Mouse (Mus musculus) heart, embryonic 13.5 days (tissue): ENCODE data around the gene Tmem51. TPM values are rescaled to one million over a fixed set of nuclear protein-coding genes. Genes with fewer than 3 reads are reported as not detected.

Experiments used
- ATAC-seq: fragments of 200-750 bp; cut with Nextera tagmentation; 2 replicates; pipeline ENCODE4 v1.8.0; 2017; ENCODE audit warnings: moderate TSS enrichment; ENCODE audit not compliant: insufficient number of reproducible peaks, low FRiP score, low TSS enrichment; ENCODE audit errors: extremely low read depth
- H3K27ac ChIP-seq: fragments of 300-500 bp; sonication (generic); replicated peaks from 2 replicates; pipeline ENCODE4 v1.5.1; 2015; ENCODE audit warnings: moderate library complexity, mild to moderate bottlenecking, inconsistent platforms
- H3K27me3 ChIP-seq: fragments of 300-500 bp; sonication (generic); replicated peaks from 2 replicates; pipeline ENCODE4 v1.6.1; 2015; ENCODE audit warnings: mild to moderate bottlenecking, inconsistent platforms
- H3K36me3 ChIP-seq: fragments of 300-500 bp; sonication (generic); 2 replicates; pipeline ENCODE4 v1.6.1; 2015; ENCODE audit warnings: mild to moderate bottlenecking, inconsistent platforms
- H3K4me1 ChIP-seq: fragments of 300-500 bp; sonication (generic); 2 replicates; pipeline ENCODE4 v1.6.1; 2015; ENCODE audit warnings: inconsistent platforms
- H3K4me2 ChIP-seq: fragments of 300-500 bp; sonication (generic); 2 replicates; pipeline ENCODE4 v1.6.1; 2015; ENCODE audit warnings: inconsistent platforms, mild to moderate bottlenecking, moderate library complexity
- H3K4me3 ChIP-seq: fragments of 300-500 bp; sonication (generic); 2 replicates; pipeline ENCODE4 v1.5.1; 2015; ENCODE audit warnings: moderate library complexity, mild to moderate bottlenecking, inconsistent platforms
- H3K9ac ChIP-seq: fragments of 300-500 bp; sonication (generic); 2 replicates; pipeline ENCODE4 v1.6.1; 2015; ENCODE audit warnings: inconsistent platforms, mild to moderate bottlenecking, moderate library complexity
- H3K9me3 ChIP-seq: fragments of 300-500 bp; sonication (generic); 2 replicates; pipeline ENCODE4 v1.6.1; 2016; ENCODE audit warnings: inconsistent platforms
- WGBS: fragments of 180-500 bp; shearing (Covaris S2); methylation state at CpG from one replicate; pipeline ENCODE4 v1.1.7; 2015; ENCODE audit warnings: mixed read lengths; 5-methylcytosine and 5-hydroxymethylcytosine counted together
- polyA plus RNA-seq: library from polyadenylated mRNA; unstranded; fragments of >200 nt; fragmentation: Nextera tagmentation; extraction: Ambion mirVana; gene quantifications from 2 replicates; pipeline ENCODE4 v1.2.1, GENCODE M21; 2015

The Tmem51 gene
- polyA plus RNA-seq, 1 experiment from 2014 or later, result 25.3 TPM

- ATAC-seq, result no peak
- 0 out of 2 replicates have a peak overlapping the region, but pooled peaks have one; percentile 2 for H3K27ac ChIP-seq
- H3K9me3 ChIP-seq, result no peaks in the 10 kb centered on the region
- 0 out of 2 replicates have a peak, but pooled peaks cover 6% of the 10 kb centered on the region for H3K27me3 ChIP-seq
- no peaks in the 10 kb centered on the region for H3K36me3 ChIP-seq
- 23% methylated on average over 5 of the region's 5 CpGs for WGBS
- H3K4me1 ChIP-seq, result peaks cover 29% of the 10 kb centered on the region
- peak overlapping the region; percentile 47 for H3K4me2 ChIP-seq
- no peak overlapping the region for H3K4me3 ChIP-seq
- H3K9ac ChIP-seq, result peak overlapping the region; percentile 55
Measured at GRCm38 (mm10) chr4:142097871-142098270, 13.8 kb upstream of the Tmem51 start.

DNA sequence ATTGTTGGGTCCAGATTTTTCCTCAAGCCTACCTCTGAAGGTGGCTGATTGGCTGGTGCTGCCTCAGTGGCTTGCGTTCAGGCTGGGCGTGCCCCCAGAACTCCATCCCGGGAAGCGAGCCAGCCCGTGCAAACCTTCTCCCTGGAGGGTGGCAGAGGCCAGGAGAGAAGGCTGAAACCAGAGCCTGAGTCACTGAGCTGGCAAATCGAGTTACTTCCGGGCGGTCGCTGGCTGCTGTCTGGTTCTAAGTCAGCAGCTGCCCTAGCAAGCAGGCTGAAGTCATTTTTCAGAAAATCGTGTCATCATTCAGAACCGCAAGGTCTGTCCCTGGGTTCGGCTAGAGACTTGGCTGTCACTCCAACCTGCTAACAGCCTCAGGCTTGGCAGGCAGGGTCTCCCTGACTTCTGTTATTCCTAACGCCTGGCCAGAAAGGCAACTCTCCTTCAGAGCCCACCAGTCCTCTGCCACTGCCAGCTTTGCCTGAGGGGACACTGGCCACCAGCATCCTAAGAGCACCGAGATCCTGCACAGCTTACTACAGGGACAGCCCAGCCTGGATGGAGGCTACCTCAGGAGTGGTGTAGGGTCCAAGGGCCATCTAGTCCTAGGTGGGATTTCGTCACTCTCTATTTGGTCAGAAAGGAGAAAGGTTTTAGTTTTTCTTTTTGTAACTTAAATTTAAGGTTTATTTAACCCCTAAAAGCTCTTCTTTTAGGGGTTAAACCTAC lies 11.6 kb upstream of the Tmem51 start:
- no peak overlapping the region for H3K9ac ChIP-seq
- no peak overlapping the region for H3K4me3 ChIP-seq
- H3K4me2 ChIP-seq, result no peak overlapping the region
- no peaks in the 10 kb centered on the region for H3K9me3 ChIP-seq
- H3K36me3 ChIP-seq, result no peaks in the 10 kb centered on the region
- no peak overlapping the region for H3K27ac ChIP-seq
- peaks cover 27% of the 10 kb centered on the region for H3K4me1 ChIP-seq
- no peak for ATAC-seq
- WGBS, result 58% methylated on average over 15 of the region's 15 CpGs
- H3K27me3 ChIP-seq, result no peaks in the 10 kb centered on the region

GRCm38 (mm10) chr4:142094386-142094785 lies 10.3 kb upstream of the Tmem51 start:
- no peak for ATAC-seq
- no peak overlapping the region for H3K4me2 ChIP-seq
- 41% methylated on average over 11 of the region's 11 CpGs for WGBS
- H3K36me3 ChIP-seq, result no peaks in the 10 kb centered on the region
- no peaks in the 10 kb centered on the region for H3K9me3 ChIP-seq
- no peak overlapping the region for H3K4me3 ChIP-seq
- no peak overlapping the region for H3K27ac ChIP-seq
- no peaks in the 10 kb centered on the region for H3K27me3 ChIP-seq
- H3K9ac ChIP-seq, result no peak overlapping the region
- H3K4me1 ChIP-seq, result peaks cover 27% of the 10 kb centered on the region

GRCm38 (mm10) chr4:142091100-142091499 lies 7.0 kb upstream of the Tmem51 start:
- H3K27ac ChIP-seq, result no peak overlapping the region
- H3K27me3 ChIP-seq, result peaks cover 4% of the 10 kb centered on the region; the same call in 1 of the 2 replicates
- H3K4me1 ChIP-seq, result peaks cover 12% of the 10 kb centered on the region

DNA sequence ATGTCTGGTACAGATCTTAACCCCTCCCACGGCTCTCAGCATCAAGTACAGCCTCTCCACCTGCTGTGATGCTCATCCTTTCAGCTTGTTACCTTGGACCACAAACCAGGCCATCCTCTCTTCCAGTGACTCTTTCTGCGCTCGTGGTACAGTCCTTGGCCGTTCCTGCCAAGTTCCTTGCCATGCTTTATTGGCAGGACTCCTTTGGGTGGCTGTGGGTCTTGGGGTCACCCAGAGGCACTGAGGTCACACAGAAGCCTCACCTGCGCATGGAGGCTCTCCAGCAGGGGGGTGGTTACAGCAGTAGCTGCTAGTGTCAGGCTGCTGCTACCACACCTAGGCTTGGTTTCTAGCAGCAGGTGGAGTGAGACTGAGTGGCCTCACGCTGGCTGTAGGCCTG lies 5.9 kb upstream of the Tmem51 start:
- H3K4me1 ChIP-seq, result peaks cover 14% of the 10 kb centered on the region
- peaks cover 12% of the 10 kb centered on the region for H3K27me3 ChIP-seq
- no peak overlapping the region for H3K9ac ChIP-seq
- H3K4me2 ChIP-seq, result no peak overlapping the region
- no peak for ATAC-seq
- H3K4me3 ChIP-seq, result no peak overlapping the region
- H3K27ac ChIP-seq, result no peak overlapping the region
- no peaks in the 10 kb centered on the region for H3K36me3 ChIP-seq
- no peaks in the 10 kb centered on the region for H3K9me3 ChIP-seq
- WGBS, result 63% methylated on average over 6 of the region's 6 CpGs

More at GRCm38 (mm10) chr4:142091100-142091499, 7.0 kb upstream of the Tmem51 start:
- ATAC-seq, result no peak
- WGBS, result 61% methylated on average over 2 of the region's 2 CpGs
- Histone ChIP-seq H3K4me2 (no peak overlapping the region), H3K9ac (no peak overlapping the region), H3K36me3 (no peaks in the 10 kb centered on the region), H3K9me3 (no peaks in the 10 kb centered on the region), H3K4me3 (no peak overlapping the region)

- H3K4me3 ChIP-seq, result no peak overlapping the region
- peaks cover 7% of the 10 kb centered on the region; the same call in 1 of the 2 replicates for H3K4me1 ChIP-seq
- H3K36me3 ChIP-seq, result no peaks in the 10 kb centered on the region
- no peak overlapping the region for H3K9ac ChIP-seq
- H3K27ac ChIP-seq, result no peak overlapping the region
- H3K4me2 ChIP-seq, result no peak overlapping the region
- H3K9me3 ChIP-seq, result no peaks in the 10 kb centered on the region
- 66% methylated on average over 6 of the region's 6 CpGs for WGBS
- H3K27me3 ChIP-seq, result peaks cover 12% of the 10 kb centered on the region
- ATAC-seq, result no peak
Measured at GRCm38 (mm10) chr4:142088836-142089235, 4.7 kb upstream of the Tmem51 start.

GRCm38 (mm10) chr4:142088409-142088808 lies 4.3 kb upstream of the Tmem51 start:
- ATAC-seq, result no peak
- Histone ChIP-seq H3K27ac (no peak overlapping the region), H3K9me3 (no peaks in the 10 kb centered on the region), H3K4me2 (no peak overlapping the region), H3K9ac (no peak overlapping the region), H3K27me3 (peaks cover 13% of the 10 kb centered on the region), H3K4me1 (peaks cover 9% of the 10 kb centered on the region), H3K36me3 (no peaks in the 10 kb centered on the region), H3K4me3 (no peak overlapping the region)
- WGBS, result 62% methylated on average over 4 of the region's 4 CpGs

DNA sequence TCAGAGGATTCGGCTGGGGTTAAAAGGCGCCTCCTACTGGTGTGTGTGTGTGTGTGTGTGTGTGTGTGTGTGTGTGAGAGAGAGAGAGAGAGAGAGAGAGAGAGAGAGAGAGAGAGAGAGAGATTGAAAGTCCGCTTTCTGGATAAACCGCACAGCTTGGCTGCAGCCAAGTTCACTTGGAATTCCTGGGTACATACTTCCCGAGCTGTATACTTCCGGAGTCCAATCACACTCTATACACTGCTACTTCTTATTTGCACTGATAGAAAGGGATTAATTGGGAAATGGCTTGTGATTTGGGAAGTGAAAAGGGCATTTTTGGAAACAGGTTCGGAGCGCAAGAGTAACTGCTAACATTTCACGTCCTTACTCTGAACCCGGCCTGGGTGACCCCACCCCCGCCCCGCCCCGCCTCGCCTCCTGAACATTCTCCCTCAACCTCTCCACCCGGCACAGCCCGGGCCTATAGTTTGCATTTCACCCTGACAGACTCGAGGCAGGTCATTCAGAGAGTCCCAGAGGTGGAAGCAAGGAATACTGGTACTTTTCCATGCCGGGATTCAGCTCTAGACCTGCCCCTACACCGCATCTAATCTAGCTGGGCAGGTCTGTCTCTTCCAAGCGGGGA lies 946 bp upstream of the Tmem51 start:
- Histone ChIP-seq H3K9ac (peak overlapping the region; percentile 91), H3K4me3 (peak overlapping the region; percentile 81), H3K4me1 (peaks cover 43% of the 10 kb centered on the region), H3K4me2 (peak overlapping the region; percentile 91), H3K9me3 (no peaks in the 10 kb centered on the region), H3K27me3 (peaks cover 22% of the 10 kb centered on the region), H3K36me3 (no peaks in the 10 kb centered on the region), H3K27ac (peak overlapping the region; percentile 91)
- ATAC-seq, result no peak
- WGBS, result 6% methylated on average over 19 of the region's 20 CpGs

GRCm38 (mm10) chr4:142083762-142084130 lies 358 bp downstream of the Tmem51 start:
- under 1% methylated on average over 26 of the region's 29 CpGs for WGBS
- Histone ChIP-seq H3K36me3 (no peaks in the 10 kb centered on the region), H3K9me3 (no peaks in the 10 kb centered on the region), H3K27me3 (peaks cover 22% of the 10 kb centered on the region), H3K4me1 (peaks cover 50% of the 10 kb centered on the region), H3K9ac (peak overlapping the region; percentile 91), H3K27ac (peak overlapping the region; percentile 91), H3K4me3 (peak overlapping the region; percentile 81), H3K4me2 (peak overlapping the region; percentile 91)
- ATAC-seq, result peak; percentile 40

DNA sequence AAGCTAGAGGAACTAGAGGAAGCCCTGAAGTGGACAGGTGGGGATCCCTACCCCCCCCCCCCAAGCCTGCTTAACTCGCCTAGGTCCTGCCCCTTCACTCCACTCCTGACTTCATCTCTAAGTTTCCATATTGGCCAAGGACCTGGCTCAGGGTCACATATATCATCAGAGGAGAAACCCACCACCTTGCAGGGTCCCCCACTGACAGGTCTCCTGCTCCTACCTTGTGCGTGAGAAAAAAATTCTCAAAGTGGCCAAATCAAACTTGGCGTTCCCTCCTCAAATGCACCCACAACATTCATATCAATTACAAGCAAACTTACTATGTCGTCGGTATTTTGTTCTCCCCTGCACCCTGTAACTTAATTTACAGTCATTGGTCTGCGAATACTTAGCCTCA lies 911 bp downstream of the Tmem51 start:
- 51% methylated on average over 6 of the region's 6 CpGs for WGBS
- peak overlapping the region; percentile 91 for H3K9ac ChIP-seq
- H3K27me3 ChIP-seq, result peaks cover 22% of the 10 kb centered on the region
- peak overlapping the region; percentile 91; the same call in 1 of the 2 replicates for H3K27ac ChIP-seq
- peak overlapping the region; percentile 81 for H3K4me3 ChIP-seq
- ATAC-seq, result no peak
- H3K9me3 ChIP-seq, result no peaks in the 10 kb centered on the region
- no peaks in the 10 kb centered on the region for H3K36me3 ChIP-seq
- peaks cover 55% of the 10 kb centered on the region for H3K4me1 ChIP-seq
- H3K4me2 ChIP-seq, result peak overlapping the region; percentile 91

DNA sequence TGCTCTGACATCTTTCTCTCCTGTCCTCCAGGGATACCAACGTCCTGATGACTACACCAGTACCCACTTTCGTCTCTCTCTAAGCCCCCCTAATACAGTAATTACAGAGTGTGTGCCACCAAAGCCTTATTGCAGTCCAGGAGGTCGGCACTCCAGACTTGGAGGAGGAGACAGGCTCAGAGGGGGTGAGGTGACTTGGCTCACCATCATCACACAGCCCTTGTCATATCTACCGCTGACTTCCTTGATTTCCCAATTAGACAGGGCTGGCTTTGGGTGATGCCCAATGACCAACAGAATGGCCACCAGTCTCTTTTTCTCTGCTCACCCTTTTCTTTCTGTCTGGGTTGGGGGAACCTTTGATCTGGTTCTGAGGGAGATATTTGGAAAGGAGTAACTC lies 1.4 kb downstream of the Tmem51 start:
- Histone ChIP-seq H3K27ac (no peak overlapping the region), H3K9me3 (no peaks in the 10 kb centered on the region), H3K27me3 (peaks cover 22% of the 10 kb centered on the region), H3K9ac (peak overlapping the region; percentile 91; the same call in 1 of the 2 replicates), H3K4me2 (peak overlapping the region; percentile 91), H3K36me3 (no peaks in the 10 kb centered on the region), H3K4me3 (peak overlapping the region; percentile 81), H3K4me1 (peaks cover 59% of the 10 kb centered on the region)
- 67% methylated on average over 4 of the region's 4 CpGs for WGBS
- ATAC-seq, result no peak
